Mouse (Mus musculus) hematopoietic multipotent progenitor cell, adult 10-12 weeks (in vitro differentiated cells): Measurements from ENCODE around the gene Plp1. TPM values are rescaled to one million over a fixed set of nuclear protein-coding genes. Genes with fewer than 3 reads are reported as not detected.

ENCODE experiments used
- polyA plus RNA-seq: library from polyadenylated mRNA; stranded (reverse); fragments of >175 nt; gene quantifications from 2 replicates; pipeline ENCODE4 v1.2.3, GENCODE M21; 2012; ENCODE audit warnings: low replicate concordance

Gene Plp1
- 0.67 and 1.2 TPM in 2 replicates for polyA plus RNA-seq

GRCm38 (mm10) chrX:136822371-136822770 is at the start of gene Plp1:
Plp1 (plus strand) TSS chrX:136822671.

DNA sequence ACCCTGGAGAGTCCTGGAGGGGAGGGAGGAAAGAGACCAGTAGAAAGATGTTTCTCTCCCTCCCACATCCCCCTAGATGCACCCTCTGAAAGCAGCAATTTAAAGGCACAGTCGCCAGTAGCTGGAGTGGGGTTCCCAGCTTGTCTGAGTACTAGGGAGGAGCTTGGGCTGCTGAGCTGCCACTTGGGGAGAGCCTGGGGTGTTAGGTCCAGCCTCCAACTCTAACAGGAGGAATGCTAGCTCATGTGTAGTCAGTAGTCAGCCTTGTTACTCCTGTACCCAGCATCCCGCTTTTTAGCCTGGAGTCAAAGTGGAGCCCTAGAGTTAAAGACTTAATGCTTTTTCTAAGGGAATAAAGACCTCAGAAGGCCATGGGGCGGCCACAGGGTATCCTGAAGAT is 42.4 kb upstream of the Plp1 start, which contains the start of gene Glra4:
Glra4 (minus strand) TSS at position 101 of the 400 bp plus-strand sequence.

DNA sequence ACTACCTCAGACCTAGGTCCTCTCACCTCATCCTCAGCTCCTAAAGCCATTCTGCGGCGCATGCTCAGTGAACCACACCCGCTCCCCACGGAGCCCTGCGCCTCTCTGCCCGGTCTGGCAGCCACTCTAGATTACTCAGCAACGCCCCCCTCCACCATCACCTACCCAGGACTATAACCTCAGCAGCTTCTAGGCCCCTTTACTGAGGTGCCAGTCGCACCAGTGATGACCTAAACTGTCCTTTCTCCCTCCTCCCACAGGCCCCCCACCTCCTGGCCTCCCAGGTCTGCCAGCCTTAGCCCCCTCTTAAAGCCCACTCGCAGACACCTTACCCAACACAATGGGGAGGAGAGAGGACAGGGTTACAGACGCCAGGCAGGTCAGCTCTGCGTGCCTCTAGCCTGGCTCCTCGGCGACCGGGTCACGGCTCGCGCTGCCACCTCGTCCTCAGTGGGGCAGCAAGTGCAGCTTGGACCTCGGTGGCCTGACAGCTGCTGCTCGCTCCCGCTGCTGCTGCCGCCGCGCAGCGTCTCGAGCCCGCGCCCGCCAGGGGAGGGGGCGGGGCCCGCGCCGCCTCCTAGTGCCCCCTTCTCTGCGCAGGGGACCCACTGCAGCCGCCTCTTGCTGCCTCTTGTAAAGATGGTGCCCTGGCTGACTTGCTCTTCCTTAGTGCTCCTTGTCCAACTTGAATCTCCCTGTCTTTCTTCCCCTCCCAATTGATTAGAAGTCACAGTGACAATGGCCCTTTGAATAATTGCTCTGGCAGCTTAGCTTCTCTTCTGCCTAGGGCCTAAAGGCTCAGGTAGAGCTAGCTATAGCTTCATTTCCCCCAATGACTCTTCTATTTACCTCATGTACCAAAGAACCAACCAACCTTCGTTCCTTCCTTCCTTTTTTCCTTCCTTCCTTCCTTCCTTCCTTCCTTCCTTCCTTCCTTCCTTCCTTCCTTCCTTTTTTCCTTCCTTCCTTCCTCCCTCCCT is 45.9 kb downstream of the Plp1 start, which contains the start of gene Rab9b:
Rab9b (minus strand) TSS at position 695 of the 980 bp plus-strand sequence.

Other genes with a start within 250 kb of the Plp1 start
- gene Tceal3, start 231.8 kb upstream of the Plp1 start, polyA plus RNA-seq: 1.1 TPM in 2 replicates
- gene Tceal1, start 114.7 kb upstream of the Plp1 start, polyA plus RNA-seq: 0.03 and 0.09 TPM in 2 replicates
- gene Morf4l2, start 79.0 kb upstream of the Plp1 start, polyA plus RNA-seq: 115 and 122 TPM in 2 replicates
- gene Glra4, start 42.5 kb upstream of the Plp1 start, polyA plus RNA-seq: not detected in 2 replicates
- gene Rab9b, start 46.1 kb downstream of the Plp1 start, polyA plus RNA-seq: not detected in 2 replicates
- gene H2bfm, start 104.7 kb downstream of the Plp1 start, polyA plus RNA-seq: not detected in 2 replicates
- 1.9 TPM in 1 of 2 replicates, not detected in the other for gene Tmsb15b2, start 152.8 kb downstream of the Plp1 start, polyA plus RNA-seq
- gene Tmsb15l, start 154.2 kb downstream of the Plp1 start, polyA plus RNA-seq: 0.26 TPM in 1 of 2 replicates, not detected in the other
- 0.41 and 0.46 TPM in 2 replicates for gene Tmsb15b1, start 154.2 kb downstream of the Plp1 start, polyA plus RNA-seq
- gene Zcchc18, start 170.5 kb downstream of the Plp1 start, polyA plus RNA-seq: 3.0 and 3.4 TPM in 2 replicates
- gene Slc25a53, start 215.6 kb downstream of the Plp1 start, polyA plus RNA-seq: 8.6 and 10.0 TPM in 2 replicates
- gene Fam199x, start 226.9 kb downstream of the Plp1 start, polyA plus RNA-seq: 1.5 and 2.0 TPM in 2 replicates